Mouse (Mus musculus): ENCODE data around the gene Grhpr. TPM values are rescaled to one million over a fixed set of nuclear protein-coding genes. Genes with fewer than 3 reads are reported as not detected.
"Not testable (repeated sequence)": the region's sequence is repeated elsewhere in the genome, so short reads cannot be mapped to it uniquely, and the experiment has no call there.

The Grhpr gene
- polyA plus RNA-seq, 1 experiment: 15.0 TPM

- TF ChIP-seq CTCF (IDR thresholded peaks at IDR 0.05; ENCODE audit: borderline replicate concordance, insufficient read depth, low read length) (no peak), POLR2A (IDR thresholded peaks at IDR 0.05; ENCODE audit: low read depth, low read length) (no peak)
- Histone ChIP-seq H3K4me1 (ENCODE audit: control insufficient read depth, insufficient read depth, low read length) (no peaks in the 10 kb centered on the region; the same call in 1 of the 2 replicates), H3K4me3 (ENCODE audit: insufficient read depth, low read length) (no peak overlapping the region), H3K27ac (ENCODE audit: insufficient read depth, low read length) (no peak overlapping the region)
Observed at GRCm38 (mm10) chr4:44983131-44983740, 2.0 kb downstream of the Grhpr start.

- H3K4me1 ChIP-seq (ENCODE audit: control insufficient read depth, insufficient read depth, low read length): no peaks in the 10 kb centered on the region
- no peak overlapping the region for H3K27ac ChIP-seq (ENCODE audit: insufficient read depth, low read length)
- no peak overlapping the region for H3K4me3 ChIP-seq (ENCODE audit: insufficient read depth, low read length)
- TF ChIP-seq POLR2A (IDR thresholded peaks at IDR 0.05; ENCODE audit: low read depth, low read length) (no peak), CTCF (IDR thresholded peaks at IDR 0.05; ENCODE audit: borderline replicate concordance, insufficient read depth, low read length) (no peak)
Observed at GRCm38 (mm10) chr4:44990560-44990959, 9.4 kb downstream of the Grhpr start.

- not testable (repeated sequence) for H3K4me3 ChIP-seq (ENCODE audit: insufficient read depth, low read length); H3K4me1 ChIP-seq (ENCODE audit: control insufficient read depth, insufficient read depth, low read length); H3K27ac ChIP-seq (ENCODE audit: insufficient read depth, low read length)
Observed at GRCm38 (mm10) chr4:44992330-44992729, 11.1 kb downstream of the Grhpr start.

- not testable (repeated sequence) for H3K4me1 ChIP-seq (ENCODE audit: control insufficient read depth, insufficient read depth, low read length); H3K27ac ChIP-seq (ENCODE audit: insufficient read depth, low read length); H3K4me3 ChIP-seq (ENCODE audit: insufficient read depth, low read length)
Observed at GRCm38 (mm10) chr4:44993179-44993578, 12.0 kb downstream of the Grhpr start.

- H3K4me3 ChIP-seq (ENCODE audit: insufficient read depth, low read length): no peak overlapping the region
- H3K27ac ChIP-seq (ENCODE audit: insufficient read depth, low read length): no peak overlapping the region
- TF ChIP-seq CTCF (IDR thresholded peaks at IDR 0.05; ENCODE audit: borderline replicate concordance, insufficient read depth, low read length): no peak
- no peak for TF ChIP-seq POLR2A (IDR thresholded peaks at IDR 0.05; ENCODE audit: low read depth, low read length)
- no peaks in the 10 kb centered on the region for H3K4me1 ChIP-seq (ENCODE audit: control insufficient read depth, insufficient read depth, low read length)
Observed at GRCm38 (mm10) chr4:44993847-44994246, 12.7 kb downstream of the Grhpr start.

- Histone ChIP-seq H3K4me3 (ENCODE audit: insufficient read depth, low read length) (no peak overlapping the region), H3K27ac (ENCODE audit: insufficient read depth, low read length) (no peak overlapping the region), H3K4me1 (ENCODE audit: control insufficient read depth, insufficient read depth, low read length) (no peaks in the 10 kb centered on the region)
- TF ChIP-seq POLR2A (IDR thresholded peaks at IDR 0.05; ENCODE audit: low read depth, low read length): no peak
- no peak for TF ChIP-seq CTCF (IDR thresholded peaks at IDR 0.05; ENCODE audit: borderline replicate concordance, insufficient read depth, low read length)
Observed at GRCm38 (mm10) chr4:44994776-44995175, 13.6 kb downstream of the Grhpr start.

- Histone ChIP-seq H3K4me1 (ENCODE audit: control insufficient read depth, insufficient read depth, low read length) (no peaks in the 10 kb centered on the region), H3K4me3 (ENCODE audit: insufficient read depth, low read length) (no peak overlapping the region), H3K27ac (ENCODE audit: insufficient read depth, low read length) (no peak overlapping the region)
- no peak for TF ChIP-seq POLR2A (IDR thresholded peaks at IDR 0.05; ENCODE audit: low read depth, low read length)
- TF ChIP-seq CTCF (IDR thresholded peaks at IDR 0.05; ENCODE audit: borderline replicate concordance, insufficient read depth, low read length): no peak
Observed at GRCm38 (mm10) chr4:44998071-44998470, 16.9 kb downstream of the Grhpr start.

GRCm38 (mm10) chr4:45000001-45000400 lies 18.8 kb downstream of the Grhpr start:
- Histone ChIP-seq H3K4me1 (ENCODE audit: control insufficient read depth, insufficient read depth, low read length) (no peaks in the 10 kb centered on the region), H3K4me3 (ENCODE audit: insufficient read depth, low read length) (no peak overlapping the region), H3K27ac (ENCODE audit: insufficient read depth, low read length) (no peak overlapping the region)
- no peak for TF ChIP-seq POLR2A (IDR thresholded peaks at IDR 0.05; ENCODE audit: low read depth, low read length)
- no peak for TF ChIP-seq CTCF (IDR thresholded peaks at IDR 0.05; ENCODE audit: borderline replicate concordance, insufficient read depth, low read length)

- TF ChIP-seq CTCF (IDR thresholded peaks at IDR 0.05; ENCODE audit: borderline replicate concordance, insufficient read depth, low read length) (no peak), POLR2A (IDR thresholded peaks at IDR 0.05; ENCODE audit: low read depth, low read length) (no peak)
- Histone ChIP-seq H3K27ac (ENCODE audit: insufficient read depth, low read length) (no peak overlapping the region), H3K4me3 (ENCODE audit: insufficient read depth, low read length) (no peak overlapping the region), H3K4me1 (ENCODE audit: control insufficient read depth, insufficient read depth, low read length) (no peaks in the 10 kb centered on the region)
Observed at GRCm38 (mm10) chr4:45005452-45005851, 24.3 kb downstream of the Grhpr start.

- H3K27ac ChIP-seq (ENCODE audit: insufficient read depth, low read length): peak overlapping the region; percentile 85
- H3K4me3 ChIP-seq (ENCODE audit: insufficient read depth, low read length): peak overlapping the region; percentile 74
- H3K4me1 ChIP-seq (ENCODE audit: control insufficient read depth, insufficient read depth, low read length): no peaks in the 10 kb centered on the region; the same call in 1 of the 2 replicates
- TF ChIP-seq CTCF (IDR thresholded peaks at IDR 0.05; ENCODE audit: borderline replicate concordance, insufficient read depth, low read length) (no peak), POLR2A (IDR thresholded peaks at IDR 0.05; ENCODE audit: low read depth, low read length) (no peak)
Observed at GRCm38 (mm10) chr4:45010806-45011415, 29.7 kb downstream of the Grhpr start.
